Mouse (Mus musculus): ENCODE results near the gene Ddx42. TPM values are rescaled to one million over a fixed set of nuclear protein-coding genes. Genes with fewer than 3 reads are reported as not detected.

The Ddx42 gene
- total RNA-seq, 2 experiments from 2014 or later = 42.8 to 44.2 TPM

DNA sequence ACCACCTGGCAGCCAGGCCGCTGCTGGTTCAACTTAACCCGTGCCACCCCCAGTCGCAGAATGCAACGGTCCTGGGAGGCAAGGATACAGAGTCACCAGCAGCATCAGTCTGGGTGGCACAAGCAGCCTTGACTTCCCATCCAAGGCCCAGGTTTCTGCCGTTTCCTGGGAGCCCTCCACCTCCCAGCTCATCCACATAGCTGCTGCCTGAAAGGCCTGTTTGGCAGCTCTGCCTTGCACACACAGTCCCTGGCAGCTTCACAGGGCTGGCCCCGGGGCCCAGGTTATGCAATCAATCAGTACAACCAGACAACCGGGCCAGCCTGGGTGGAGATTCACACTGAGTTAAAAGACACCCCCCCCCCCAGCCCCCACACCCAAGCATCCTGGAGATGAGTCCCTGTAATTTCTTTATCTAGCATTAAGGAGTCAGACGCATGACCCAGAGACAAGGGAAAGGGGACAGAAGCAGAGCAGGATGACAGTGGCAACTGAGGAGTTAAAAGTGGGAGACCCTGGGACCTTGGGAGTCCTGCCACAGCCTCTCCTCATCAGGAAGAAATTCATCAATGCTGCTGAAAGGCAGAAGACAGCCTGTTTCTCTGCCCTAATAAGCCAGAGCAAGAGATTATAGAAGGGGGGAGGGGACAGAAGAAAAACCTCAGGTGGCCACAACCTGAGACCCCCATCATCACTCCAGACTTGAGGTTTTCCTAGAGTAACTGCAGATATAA, 51.8 kb downstream of the Ddx42 start:
- DNase-seq = peak; percentile 49

DNA sequence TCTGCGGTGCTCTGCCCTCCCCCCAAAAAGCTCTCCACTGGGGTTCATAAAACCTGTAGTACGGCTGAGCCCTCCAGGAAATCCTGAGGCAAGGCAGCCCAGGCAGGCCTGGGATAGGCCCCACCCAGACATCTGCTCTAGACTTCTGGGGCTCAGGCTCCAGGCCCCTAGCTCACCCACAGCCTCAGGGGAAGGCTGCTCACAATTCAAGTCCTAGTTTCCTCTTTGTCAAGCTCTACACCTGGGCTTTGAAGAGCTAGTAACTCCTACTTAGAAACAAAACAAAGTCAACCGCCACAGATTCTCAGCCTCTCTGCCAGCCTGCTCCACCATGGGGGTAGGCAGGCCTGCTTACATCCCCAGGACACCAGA, 52.3 kb downstream of the Ddx42 start:
- no peak for DNase-seq

DNA sequence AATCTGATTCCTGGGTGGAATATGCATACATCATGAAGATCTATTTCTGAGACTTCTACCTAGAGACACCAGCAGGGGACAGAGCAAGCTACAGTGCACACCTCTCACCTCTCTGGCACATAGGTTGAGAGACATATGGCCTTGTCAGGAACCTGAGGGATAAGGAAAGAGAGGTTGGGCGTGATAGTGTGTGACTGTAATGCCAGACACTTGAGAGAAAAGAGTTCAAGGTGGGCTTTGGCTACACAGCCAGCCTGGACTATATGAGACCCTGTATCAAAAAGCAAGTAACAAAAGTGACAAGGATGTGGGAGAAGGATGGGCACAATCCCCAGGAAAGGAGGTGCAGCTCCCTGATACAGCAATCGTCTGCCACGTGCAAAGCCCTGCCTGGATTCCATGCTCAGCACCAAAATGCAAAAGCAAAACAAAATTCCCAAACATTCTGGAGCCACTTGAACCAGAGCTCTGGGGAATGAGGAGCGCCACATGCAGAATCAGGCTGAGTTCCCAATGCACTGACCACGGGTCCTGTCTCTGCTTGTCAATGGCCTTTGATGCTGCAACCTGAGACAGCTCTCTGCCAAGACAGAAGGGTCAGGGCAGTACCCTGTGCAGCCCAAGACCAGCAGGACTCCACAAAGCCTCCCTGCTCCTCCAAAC, 54.5 kb downstream of the Ddx42 start:
- no peak for DNase-seq

DNA sequence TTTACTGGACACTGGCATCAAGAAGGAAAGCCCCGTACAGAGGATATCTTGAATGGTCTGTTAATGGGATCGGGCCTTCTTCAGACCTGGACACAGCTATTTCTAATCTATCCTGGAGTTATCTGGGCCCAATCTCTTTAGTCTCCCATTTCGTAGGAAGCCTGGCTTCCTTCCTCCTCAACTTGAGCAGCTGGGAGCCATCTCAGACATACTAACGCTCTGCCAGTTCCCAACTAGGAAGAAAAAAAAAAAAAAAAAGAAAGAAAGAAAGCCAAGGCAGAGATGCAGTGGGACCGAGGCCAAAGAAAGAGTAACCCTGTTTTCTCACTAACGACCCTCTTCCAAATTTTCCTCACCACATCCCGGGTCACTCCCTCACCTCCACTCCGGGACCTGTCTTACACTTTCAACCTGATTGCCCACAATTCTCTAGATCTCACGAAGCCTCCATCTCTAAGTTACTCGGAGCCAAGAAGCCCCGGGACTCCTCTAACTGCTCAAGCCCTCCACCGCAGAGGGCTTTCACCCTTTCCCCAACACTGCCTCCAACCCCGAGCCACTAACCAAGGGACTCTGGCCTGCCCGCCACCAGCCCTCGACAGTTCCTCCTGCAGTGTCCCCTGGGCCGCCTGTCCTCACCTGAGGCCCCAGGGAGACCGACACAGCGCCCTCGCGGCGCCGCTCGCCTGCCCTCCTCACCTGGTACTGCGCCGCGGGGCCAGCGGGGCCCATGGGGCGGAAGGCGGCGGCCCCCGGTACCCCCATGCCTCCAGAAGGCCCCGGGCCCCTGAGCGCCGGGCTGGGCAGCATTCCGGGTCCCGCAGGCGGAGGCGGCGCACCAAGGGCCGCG, 55.3 kb downstream of the Ddx42 start:
- DNase-seq = peak; percentile 53

DNA sequence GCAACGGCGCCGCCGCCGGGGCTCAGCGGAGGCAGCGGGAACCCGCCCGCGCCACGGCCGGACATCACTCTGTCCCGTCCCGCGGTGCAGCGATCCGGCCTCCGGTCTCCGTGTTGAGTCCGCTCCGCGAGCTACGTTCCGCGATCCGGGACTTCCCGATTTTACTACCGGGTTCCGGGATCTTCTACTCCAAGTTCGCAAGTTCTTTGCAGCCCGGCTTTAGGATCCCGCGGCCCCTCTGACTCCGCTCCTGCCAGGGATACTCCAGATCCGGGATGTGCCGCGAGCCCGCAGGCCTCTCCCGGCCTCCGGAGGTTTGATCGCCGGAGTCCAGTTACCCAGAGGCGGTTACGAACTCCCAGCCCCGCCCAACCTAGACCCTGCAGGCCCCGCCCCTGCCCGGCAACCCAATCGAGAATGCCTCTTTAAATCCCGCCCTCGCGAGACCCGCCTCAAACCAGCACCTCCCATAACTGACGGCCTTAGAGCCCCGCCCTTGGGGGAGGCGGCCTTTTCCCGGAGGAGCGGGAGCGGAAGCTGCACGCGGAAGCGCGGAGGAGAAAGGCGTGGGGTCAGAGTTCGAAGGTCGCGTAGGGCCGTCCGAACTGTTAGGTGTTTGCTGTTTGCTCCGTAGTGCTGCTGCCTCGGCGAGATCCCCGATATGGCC, 56.1 kb downstream of the Ddx42 start, which contains the start of gene Smarcd2:
Gene Smarcd2 (minus strand): TSS at position 329 of the 667 bp plus-strand sequence.
- DNase-seq = peak; percentile 99

DNA sequence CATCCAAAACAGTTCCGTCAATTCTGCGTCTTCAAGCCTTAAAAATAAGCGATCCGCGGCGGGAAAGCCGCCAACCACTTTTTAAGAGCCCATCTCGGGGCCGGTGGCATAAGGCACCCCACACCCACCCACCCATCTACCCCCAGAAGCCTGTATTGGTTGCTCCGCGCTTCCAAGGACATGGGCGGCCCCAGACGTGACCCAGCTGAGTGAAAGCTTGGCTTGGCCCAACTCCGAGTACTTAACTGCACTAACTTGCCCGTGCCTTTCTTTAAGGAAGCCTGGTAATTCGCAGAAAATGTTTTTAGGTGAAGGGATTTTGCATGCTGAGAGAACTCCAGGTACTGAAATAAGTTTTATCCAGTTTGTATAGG, 56.6 kb downstream of the Ddx42 start:
- no peak for DNase-seq

DNA sequence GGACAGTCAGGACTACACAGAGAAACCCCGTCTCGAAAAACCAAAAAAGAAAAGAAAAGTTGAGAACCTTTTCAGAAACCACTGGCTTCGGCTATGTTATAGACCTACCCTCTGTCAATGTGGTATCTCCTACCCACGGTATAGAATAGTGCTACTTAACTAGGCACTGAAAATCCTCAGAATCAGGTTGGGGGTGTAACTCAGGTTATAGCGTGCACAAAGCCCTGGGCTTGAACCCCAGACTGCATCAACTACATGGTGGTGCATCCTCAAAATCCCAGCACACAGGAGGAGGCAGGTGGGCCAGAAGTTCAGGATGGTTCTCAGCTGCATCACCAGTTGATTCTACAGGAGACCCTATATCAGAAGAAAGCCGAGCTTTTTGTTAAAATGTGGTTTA, 57.1 kb downstream of the Ddx42 start:
- no peak for DNase-seq

DNA sequence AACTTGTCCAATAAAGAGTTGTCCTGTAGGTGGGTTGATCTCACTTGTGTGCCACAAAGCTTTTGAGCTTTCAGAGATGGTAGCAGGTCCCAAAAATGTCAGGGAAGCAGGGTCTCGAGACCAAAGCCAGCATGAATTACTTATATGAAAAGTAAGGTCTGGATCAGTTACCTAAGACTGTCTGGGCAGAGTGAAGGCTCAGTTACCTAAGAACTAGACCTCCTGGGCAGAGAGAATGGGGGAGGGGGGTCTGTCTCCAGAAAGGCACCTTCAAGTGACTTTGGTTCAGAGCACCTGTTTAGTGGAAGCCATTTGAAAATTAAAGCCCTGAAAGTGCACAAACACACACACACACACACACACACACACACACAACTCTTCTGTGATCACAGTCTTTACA, 57.6 kb downstream of the Ddx42 start:
- DNase-seq = no peak

DNA sequence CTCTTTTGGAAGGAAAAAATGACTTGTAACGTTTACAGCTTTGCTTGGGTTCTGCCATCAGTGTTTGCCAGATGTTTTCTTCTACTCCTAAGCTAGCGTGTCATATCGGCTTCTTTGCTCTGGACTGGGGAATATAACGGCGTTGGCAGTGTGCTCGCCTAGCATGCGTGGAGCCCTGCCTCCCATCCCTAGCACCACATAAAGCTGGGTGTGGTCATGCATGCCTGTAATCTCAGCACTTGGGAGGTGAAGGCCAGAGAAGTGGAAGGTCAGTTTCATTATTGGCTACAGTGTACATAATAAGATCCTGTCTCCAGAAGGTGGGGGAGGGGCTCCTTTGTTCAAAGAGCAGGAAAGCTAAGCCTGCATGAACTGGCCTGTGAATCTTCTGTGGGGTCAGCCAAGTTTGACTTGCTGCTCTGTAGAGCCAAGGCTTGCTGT, 58.3 kb downstream of the Ddx42 start:
- DNase-seq = peak; percentile 44

DNA sequence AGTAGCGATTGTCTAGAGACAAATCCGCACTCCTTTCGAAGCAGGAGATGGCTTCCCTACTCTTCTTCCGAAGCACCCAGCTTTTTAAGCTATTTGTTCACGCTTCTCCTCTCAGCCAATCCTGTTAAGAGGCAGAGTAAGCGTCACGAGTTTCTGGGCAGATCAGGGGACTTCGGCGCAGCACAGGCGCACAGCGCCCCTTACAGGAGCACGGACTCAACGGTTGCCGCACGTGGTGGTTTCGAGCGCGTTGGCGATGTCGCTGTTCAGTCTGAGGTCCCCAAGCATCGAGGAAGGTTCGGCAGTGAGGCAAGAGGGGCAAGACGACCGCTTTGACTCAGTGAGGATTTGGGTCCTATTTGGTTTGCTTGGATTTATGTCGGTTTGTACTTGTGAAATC, 59.7 kb downstream of the Ddx42 start, which contains the start of gene Tcam1:
Gene Tcam1 (plus strand): TSS at position 219 of the 400 bp plus-strand sequence.
- peak; percentile 96 for DNase-seq

DNA sequence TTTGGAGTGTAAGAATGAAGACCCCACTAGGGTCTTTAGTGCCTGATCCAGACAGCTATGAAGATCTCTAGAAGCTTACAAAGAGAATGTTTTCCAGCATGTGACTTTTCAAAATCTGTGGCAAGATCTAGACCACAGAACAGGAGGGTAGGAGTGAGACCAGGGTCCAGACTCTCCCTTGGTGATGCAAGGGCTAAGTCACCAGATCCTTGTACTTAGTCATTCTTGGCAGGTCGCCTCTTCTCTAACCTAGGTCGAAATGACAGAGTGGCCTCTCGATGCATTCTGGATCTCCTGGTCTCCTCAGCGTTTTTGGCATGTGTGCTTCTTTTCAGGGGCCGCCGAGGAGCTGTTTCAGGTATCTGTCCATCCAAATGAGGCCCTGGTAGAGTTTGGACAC, 65.7 kb downstream of the Ddx42 start:
- DNase-seq = no peak

DNA sequence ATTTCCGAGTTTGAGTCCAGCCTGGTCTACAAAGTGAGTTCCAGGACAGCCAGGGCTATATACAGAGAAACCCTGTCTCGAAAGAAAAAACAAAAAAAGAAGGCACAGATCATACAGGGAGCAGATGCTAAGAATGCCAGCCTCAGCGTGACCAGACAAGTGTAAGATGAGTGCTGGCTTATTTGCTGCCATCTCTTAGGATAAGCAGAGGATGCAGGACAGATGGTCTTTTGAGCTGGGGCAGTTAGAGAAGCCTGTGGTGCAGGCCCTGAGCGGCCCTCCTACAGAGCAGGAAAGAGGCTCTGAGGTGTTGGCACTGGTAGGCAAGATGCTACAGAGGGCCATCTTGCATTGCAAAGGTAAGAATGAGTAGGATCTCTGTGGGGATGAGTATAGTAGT, 66.6 kb downstream of the Ddx42 start:
- no peak for DNase-seq

DNA sequence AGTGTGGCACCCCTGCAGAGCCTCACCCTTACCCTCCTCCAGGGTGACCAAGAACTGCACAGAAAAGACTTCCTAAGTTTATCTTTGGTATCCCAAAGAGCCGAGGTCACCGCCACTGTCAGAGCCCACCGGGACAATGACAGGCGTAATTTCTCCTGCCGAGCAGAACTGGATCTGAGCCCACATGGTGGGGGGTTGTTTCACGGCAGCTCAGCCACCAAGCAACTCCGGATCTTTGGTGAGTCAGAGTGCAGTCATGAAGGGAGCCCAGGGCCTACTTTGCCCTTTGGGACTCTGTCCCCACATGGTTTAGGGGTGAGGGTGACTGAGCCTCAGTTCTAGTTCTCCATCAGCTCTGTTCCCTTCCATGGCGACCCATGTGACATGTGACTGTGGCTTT, 67.4 kb downstream of the Ddx42 start:
- no peak for DNase-seq

DNA sequence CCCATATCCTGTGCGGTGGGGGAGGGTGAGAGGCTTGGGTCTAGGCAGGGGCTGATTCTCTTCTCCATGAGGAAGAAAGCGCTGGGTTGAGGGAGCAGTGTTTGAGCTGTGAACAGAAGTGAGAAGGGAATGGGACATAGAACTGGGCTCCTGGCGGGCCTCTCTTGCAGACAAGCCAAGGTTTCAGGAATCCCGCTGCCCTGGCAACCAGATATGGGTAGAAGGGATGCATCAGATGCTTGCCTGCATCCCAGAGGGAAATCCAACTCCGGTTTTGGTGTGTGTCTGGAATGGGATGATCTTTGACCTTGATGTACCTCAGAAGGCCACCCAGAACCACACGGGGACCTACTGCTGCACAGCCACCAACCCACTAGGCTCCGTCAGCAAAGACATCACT, 69.5 kb downstream of the Ddx42 start:
- no peak for DNase-seq

DNA sequence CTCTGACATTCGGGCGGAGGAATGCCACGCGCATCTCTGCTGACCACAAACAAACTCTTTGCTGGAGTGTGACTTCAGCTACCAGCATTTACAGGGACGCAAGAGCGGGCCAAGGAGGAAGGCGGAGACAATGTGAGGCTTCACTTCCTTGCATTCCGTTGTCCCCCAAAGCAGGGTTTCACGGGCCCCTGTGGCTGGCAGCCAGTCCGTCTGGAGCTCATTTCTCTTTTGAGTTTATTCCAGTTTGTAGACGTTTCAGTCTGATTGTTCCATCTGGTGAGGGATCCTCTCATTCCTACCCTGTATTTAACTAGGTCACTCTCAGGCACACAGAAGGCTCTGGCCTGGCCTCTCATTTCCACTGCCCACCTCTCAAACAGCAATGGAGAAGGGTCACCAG, 70.3 kb downstream of the Ddx42 start:
- DNase-seq = no peak

DNA sequence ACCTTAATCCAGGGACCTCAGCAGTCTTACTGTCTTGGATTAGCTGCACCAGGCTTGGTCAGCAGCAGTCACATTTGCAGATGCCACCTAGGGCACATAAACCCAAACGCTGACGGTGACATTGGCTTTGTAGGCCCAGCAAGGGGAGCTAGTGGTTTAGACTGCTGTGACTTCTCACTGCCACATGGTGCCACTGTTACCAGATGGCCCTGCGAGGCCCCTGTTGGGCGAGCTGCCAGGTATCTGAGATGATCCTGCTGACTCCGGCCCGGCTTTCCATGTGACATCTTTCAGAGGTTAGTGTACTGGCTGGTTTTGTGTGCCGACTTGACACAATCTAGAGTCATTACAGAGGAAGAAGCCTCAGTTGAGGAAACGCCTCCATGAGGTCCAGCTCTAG, 72.6 kb downstream of the Ddx42 start:
- peak; percentile 91 for DNase-seq

DNA sequence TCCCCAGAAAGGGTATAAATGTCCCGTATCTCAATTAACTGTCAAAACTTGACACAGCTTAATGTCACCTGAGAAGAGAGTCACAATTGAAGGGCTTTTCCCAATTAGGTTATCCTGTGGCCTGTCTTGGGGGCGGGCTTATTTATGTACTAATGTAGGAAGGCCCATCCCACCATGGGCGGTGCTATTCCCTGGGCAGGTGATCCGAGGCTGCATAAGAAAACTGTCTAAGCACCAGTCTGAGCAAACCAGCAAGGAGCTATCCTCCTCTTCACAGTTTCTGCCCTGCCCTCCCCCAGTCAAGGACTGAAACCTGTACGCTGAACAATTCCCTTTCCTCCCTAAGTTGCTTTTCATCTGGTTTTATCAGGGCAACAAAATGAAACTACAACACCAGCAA, 73.7 kb downstream of the Ddx42 start:
- DNase-seq = no peak

DNA sequence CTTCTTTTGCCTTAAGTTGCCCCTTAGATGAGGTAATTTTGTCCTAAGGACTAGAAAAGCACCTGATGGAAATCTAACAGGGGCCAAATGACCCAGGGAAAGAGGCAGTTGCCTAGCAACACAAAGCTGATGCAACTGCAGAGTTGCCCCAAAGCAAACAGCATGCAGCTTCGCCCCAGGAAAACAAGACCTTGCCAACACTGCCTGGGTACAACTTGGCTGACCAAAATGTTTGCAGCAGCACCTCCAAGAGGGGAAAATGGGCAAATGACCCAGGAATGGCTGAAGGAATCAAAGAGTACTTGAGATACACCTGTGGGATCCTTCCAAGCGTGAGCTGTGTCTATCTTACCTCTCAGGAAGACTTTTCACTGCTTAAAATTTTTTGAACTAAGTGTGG, 75.1 kb downstream of the Ddx42 start:
- DNase-seq = no peak

Measured in heart, postnatal 4 days (tissue).